Mouse (Mus musculus): ENCODE results near the gene Tacr2. TPM values are rescaled to one million over a fixed set of nuclear protein-coding genes. Genes with fewer than 3 reads are reported as not detected.

Tacr2 gene
- polyA plus RNA-seq, 1 experiment from 2014 or later = not detected

GRCm38 (mm10) chr10:62258298-62258697, 6.1 kb downstream of the Tacr2 start:
- ATAC-seq (ENCODE audit: insufficient number of reproducible peaks, insufficient read depth, low FRiP score, low read depth) = no peak
- 81% methylated on average over 5 of the region's 5 CpGs for WGBS
- Histone ChIP-seq H3K4me3 (ENCODE audit: control insufficient read depth in 1 of 2, insufficient read depth in 1 of 2, low read depth in 1 of 2, low read length in 2 of 2) (no peak overlapping the region), H3K36me3 (ENCODE audit: control insufficient read depth, insufficient read depth, low read length) (no peaks in the 10 kb centered on the region), H3K4me2 (ENCODE audit: low read length) (no peak overlapping the region), H3K9me3 (ENCODE audit: control insufficient read depth, low read length) (no peaks in the 10 kb centered on the region), H3K27ac (replicated peaks in 1 of 2; ENCODE audit: control insufficient read depth in 1 of 2, insufficient read depth in 1 of 2, low read depth in 2 of 2, low read length in 2 of 2) (no peak overlapping the region), H3K27me3 (ENCODE audit: control insufficient read depth, insufficient read depth, low read length) (no peaks in the 10 kb centered on the region), H3K9ac (ENCODE audit: low read length) (no peak overlapping the region), H3K4me1 (ENCODE audit: control insufficient read depth in 2 of 2, insufficient read depth in 2 of 2, low read length in 2 of 2) (no peaks in the 10 kb centered on the region)

GRCm38 (mm10) chr10:62261115-62261886, 9.1 kb downstream of the Tacr2 start:
- no peak overlapping the region for H3K4me3 ChIP-seq (ENCODE audit: control insufficient read depth in 1 of 2, insufficient read depth in 1 of 2, low read depth in 1 of 2, low read length in 2 of 2)
- no peaks in the 10 kb centered on the region for H3K9me3 ChIP-seq (ENCODE audit: control insufficient read depth, low read length)
- no peaks in the 10 kb centered on the region for H3K27me3 ChIP-seq (ENCODE audit: control insufficient read depth, insufficient read depth, low read length)
- no peak overlapping the region for H3K27ac ChIP-seq (replicated peaks in 1 of 2; ENCODE audit: control insufficient read depth in 1 of 2, insufficient read depth in 1 of 2, low read depth in 2 of 2, low read length in 2 of 2)
- 12% methylated on average over 18 of the region's 18 CpGs for WGBS
- peak; percentile 46 for ATAC-seq (ENCODE audit: insufficient number of reproducible peaks, insufficient read depth, low FRiP score, low read depth)
- no peaks in the 10 kb centered on the region; a peak in 1 of 4 replicates for H3K4me1 ChIP-seq (ENCODE audit: control insufficient read depth in 2 of 2, insufficient read depth in 2 of 2, low read length in 2 of 2)
- no peaks in the 10 kb centered on the region for H3K36me3 ChIP-seq (ENCODE audit: control insufficient read depth, insufficient read depth, low read length)
- no peak overlapping the region for H3K9ac ChIP-seq (ENCODE audit: low read length)
- H3K4me2 ChIP-seq (ENCODE audit: low read length) = no peak overlapping the region

GRCm38 (mm10) chr10:62264299-62264698, 12.1 kb downstream of the Tacr2 start:
- no peaks in the 10 kb centered on the region for H3K9me3 ChIP-seq (ENCODE audit: control insufficient read depth, low read length)
- H3K36me3 ChIP-seq (ENCODE audit: control insufficient read depth, insufficient read depth, low read length) = peaks cover 23% of the 10 kb centered on the region
- H3K4me2 ChIP-seq (ENCODE audit: low read length) = no peak overlapping the region
- 47% methylated on average over 2 of the region's 2 CpGs for WGBS
- no peak overlapping the region for H3K9ac ChIP-seq (ENCODE audit: low read length)
- H3K27ac ChIP-seq (replicated peaks in 1 of 2; ENCODE audit: control insufficient read depth in 1 of 2, insufficient read depth in 1 of 2, low read depth in 2 of 2, low read length in 2 of 2) = no peak overlapping the region
- no peaks in the 10 kb centered on the region; a peak in 1 of 4 replicates for H3K4me1 ChIP-seq (ENCODE audit: control insufficient read depth in 2 of 2, insufficient read depth in 2 of 2, low read length in 2 of 2)
- H3K4me3 ChIP-seq (ENCODE audit: control insufficient read depth in 1 of 2, insufficient read depth in 1 of 2, low read depth in 1 of 2, low read length in 2 of 2) = no peak overlapping the region
- no peak for ATAC-seq (ENCODE audit: insufficient number of reproducible peaks, insufficient read depth, low FRiP score, low read depth)
- no peaks in the 10 kb centered on the region for H3K27me3 ChIP-seq (ENCODE audit: control insufficient read depth, insufficient read depth, low read length)

- no peak overlapping the region for H3K27ac ChIP-seq (replicated peaks in 1 of 2; ENCODE audit: control insufficient read depth in 1 of 2, insufficient read depth in 1 of 2, low read depth in 2 of 2, low read length in 2 of 2)
- H3K36me3 ChIP-seq (ENCODE audit: control insufficient read depth, insufficient read depth, low read length) = peaks cover 73% of the 10 kb centered on the region
- H3K9me3 ChIP-seq (ENCODE audit: control insufficient read depth, low read length) = no peaks in the 10 kb centered on the region
- H3K4me2 ChIP-seq (ENCODE audit: low read length) = no peak overlapping the region
- H3K27me3 ChIP-seq (ENCODE audit: control insufficient read depth, insufficient read depth, low read length) = no peaks in the 10 kb centered on the region
- ATAC-seq (ENCODE audit: insufficient number of reproducible peaks, insufficient read depth, low FRiP score, low read depth) = no peak
- H3K4me1 ChIP-seq (ENCODE audit: control insufficient read depth in 2 of 2, insufficient read depth in 2 of 2, low read length in 2 of 2) = no peaks in the 10 kb centered on the region; a peak in 1 of 4 replicates
- 60% methylated on average over 16 of the region's 16 CpGs for WGBS
- no peak overlapping the region for H3K4me3 ChIP-seq (ENCODE audit: control insufficient read depth in 1 of 2, insufficient read depth in 1 of 2, low read depth in 1 of 2, low read length in 2 of 2)
- no peak overlapping the region for H3K9ac ChIP-seq (ENCODE audit: low read length)
Observed at GRCm38 (mm10) chr10:62269278-62269677, 17.0 kb downstream of the Tacr2 start.

- Histone ChIP-seq H3K27me3 (ENCODE audit: control insufficient read depth, insufficient read depth, low read length) (no peaks in the 10 kb centered on the region), H3K9me3 (ENCODE audit: control insufficient read depth, low read length) (no peaks in the 10 kb centered on the region), H3K9ac (ENCODE audit: low read length) (no peak overlapping the region), H3K27ac (replicated peaks in 1 of 2; ENCODE audit: control insufficient read depth in 1 of 2, insufficient read depth in 1 of 2, low read depth in 2 of 2, low read length in 2 of 2) (no peak overlapping the region), H3K4me3 (ENCODE audit: control insufficient read depth in 1 of 2, insufficient read depth in 1 of 2, low read depth in 1 of 2, low read length in 2 of 2) (no peak overlapping the region), H3K36me3 (ENCODE audit: control insufficient read depth, insufficient read depth, low read length) (peaks cover 92% of the 10 kb centered on the region), H3K4me2 (ENCODE audit: low read length) (no peak overlapping the region), H3K4me1 (ENCODE audit: control insufficient read depth in 2 of 2, insufficient read depth in 2 of 2, low read length in 2 of 2) (no peaks in the 10 kb centered on the region)
- ATAC-seq (ENCODE audit: insufficient number of reproducible peaks, insufficient read depth, low FRiP score, low read depth) = no peak
- 39% methylated on average over 4 of the region's 4 CpGs for WGBS
Observed at GRCm38 (mm10) chr10:62275235-62275634, 23.0 kb downstream of the Tacr2 start.

- H3K36me3 ChIP-seq (ENCODE audit: control insufficient read depth, insufficient read depth, low read length) = peaks cover 92% of the 10 kb centered on the region
- H3K27ac ChIP-seq (replicated peaks in 1 of 2; ENCODE audit: control insufficient read depth in 1 of 2, insufficient read depth in 1 of 2, low read depth in 2 of 2, low read length in 2 of 2) = no peak overlapping the region
- H3K9me3 ChIP-seq (ENCODE audit: control insufficient read depth, low read length) = no peaks in the 10 kb centered on the region
- no peaks in the 10 kb centered on the region for H3K27me3 ChIP-seq (ENCODE audit: control insufficient read depth, insufficient read depth, low read length)
- 92% methylated on average over 17 of the region's 19 CpGs for WGBS
- no peak for ATAC-seq (ENCODE audit: insufficient number of reproducible peaks, insufficient read depth, low FRiP score, low read depth)
- H3K4me1 ChIP-seq (ENCODE audit: control insufficient read depth in 2 of 2, insufficient read depth in 2 of 2, low read length in 2 of 2) = no peaks in the 10 kb centered on the region
- no peak overlapping the region for H3K4me2 ChIP-seq (ENCODE audit: low read length)
- no peak overlapping the region for H3K9ac ChIP-seq (ENCODE audit: low read length)
- H3K4me3 ChIP-seq (ENCODE audit: control insufficient read depth in 1 of 2, insufficient read depth in 1 of 2, low read depth in 1 of 2, low read length in 2 of 2) = no peak overlapping the region
Observed at GRCm38 (mm10) chr10:62277499-62278293, 25.5 kb downstream of the Tacr2 start.

- Histone ChIP-seq H3K4me1 (ENCODE audit: control insufficient read depth in 2 of 2, insufficient read depth in 2 of 2, low read length in 2 of 2) (no peaks in the 10 kb centered on the region), H3K4me2 (ENCODE audit: low read length) (no peak overlapping the region), H3K9me3 (ENCODE audit: control insufficient read depth, low read length) (no peaks in the 10 kb centered on the region), H3K36me3 (ENCODE audit: control insufficient read depth, insufficient read depth, low read length) (peaks cover 92% of the 10 kb centered on the region), H3K4me3 (ENCODE audit: control insufficient read depth in 1 of 2, insufficient read depth in 1 of 2, low read depth in 1 of 2, low read length in 2 of 2) (no peak overlapping the region), H3K27ac (replicated peaks in 1 of 2; ENCODE audit: control insufficient read depth in 1 of 2, insufficient read depth in 1 of 2, low read depth in 2 of 2, low read length in 2 of 2) (no peak overlapping the region), H3K27me3 (ENCODE audit: control insufficient read depth, insufficient read depth, low read length) (no peaks in the 10 kb centered on the region), H3K9ac (ENCODE audit: low read length) (no peak overlapping the region)
- 67% methylated on average over 3 of the region's 3 CpGs for WGBS
- ATAC-seq (ENCODE audit: insufficient number of reproducible peaks, insufficient read depth, low FRiP score, low read depth) = 0 out of 2 replicates have a peak, but pooled peaks have one; percentile 13
Observed at GRCm38 (mm10) chr10:62279066-62279465, 26.8 kb downstream of the Tacr2 start.

All from heart, embryonic 14.5 days (tissue).